Mouse (Mus musculus) myocyte (in vitro differentiated cells): ENCODE data around the gene Uvrag. TPM values are rescaled to one million over a fixed set of nuclear protein-coding genes. Genes with fewer than 3 reads are reported as not detected.
A peak's percentile ranks its signal among the peaks of the same experiment; 100 is the strongest.
"Not testable (repeated sequence)": the region's sequence is repeated elsewhere in the genome, so short reads cannot be mapped to it uniquely, and the experiment has no call there.

Experiments
- H3K27me3 ChIP-seq: one replicate; pipeline ENCODE4 v1.6.1; 2011; ENCODE audit not compliant: control insufficient read depth, insufficient read depth, insufficient read length
- H3K36me3 ChIP-seq: one replicate; pipeline ENCODE4 v1.6.1; 2011; ENCODE audit not compliant: control insufficient read depth, insufficient read depth
- H3K4me2 ChIP-seq: one replicate; pipeline ENCODE4 v1.6.1; 2011; ENCODE audit warnings: low read depth, control low read depth
- H3K4me3 ChIP-seq: one replicate; pipeline ENCODE4 v1.5.1; 2011; ENCODE audit warnings: mild to moderate bottlenecking, control low read depth, moderate library complexity
- H3K79me2 ChIP-seq: one replicate; pipeline ENCODE4 v1.6.1; 2011; ENCODE audit not compliant: control insufficient read depth, insufficient read depth
- H3ac ChIP-seq: one replicate; pipeline ENCODE4 v1.6.1; 2011; ENCODE audit not compliant: control insufficient read depth, insufficient read length
- CEBPB ChIP-seq: IDR thresholded peaks from 2 replicates; pipeline ENCODE4 v1.6.1; 2011; ENCODE audit warnings: mild to moderate bottlenecking, moderate library complexity; ENCODE audit not compliant: poor library complexity, insufficient read depth, severe bottlenecking
- E2F4 ChIP-seq: IDR thresholded peaks from one replicate; pipeline ENCODE4 v1.6.1; 2011; ENCODE audit warnings: mild to moderate bottlenecking, control low read depth, moderate library complexity; ENCODE audit not compliant: insufficient read depth
- MAX ChIP-seq: IDR thresholded peaks from one replicate; pipeline ENCODE4 v1.6.1; 2011; ENCODE audit warnings: low read depth, mild to moderate bottlenecking, control low read depth
- MYOD1 ChIP-seq, 3 experiments: IDR thresholded peaks; one replicate each; pipeline ENCODE4 v1.6.1; 2011; ENCODE audit warnings: control low read depth in 2 of 3, low read depth in 2 of 3, mild to moderate bottlenecking in 2 of 3, moderate library complexity in 1 of 3; ENCODE audit not compliant: insufficient read length in 2 of 3, control insufficient read depth in 1 of 3
- MYOG ChIP-seq, 3 experiments: IDR thresholded peaks; one replicate each; pipeline ENCODE4 v1.6.1; 2011; ENCODE audit warnings: control low read depth in 2 of 3, low read depth in 2 of 3, mild to moderate bottlenecking in 2 of 3; ENCODE audit not compliant: insufficient read length in 2 of 3, control insufficient read depth in 1 of 3, insufficient read depth in 1 of 3
- POLR2A ChIP-seq: IDR thresholded peaks from one replicate; pipeline ENCODE4 v1.6.1; 2011; ENCODE audit warnings: low read depth, mild to moderate bottlenecking, control low read depth, moderate library complexity; ENCODE audit not compliant: insufficient read length
- POLR2AphosphoS2 ChIP-seq: IDR thresholded peaks from one replicate; pipeline ENCODE4 v1.6.1; 2011; ENCODE audit warnings: low read depth, control low read depth; ENCODE audit not compliant: insufficient read length
- REST ChIP-seq: IDR thresholded peaks from one replicate; pipeline ENCODE4 v1.6.1; 2011; ENCODE audit warnings: mild to moderate bottlenecking, control low read depth, moderate library complexity; ENCODE audit not compliant: insufficient read depth, insufficient read length
- SRF ChIP-seq: IDR thresholded peaks from one replicate; pipeline ENCODE4 v1.6.1; 2011; ENCODE audit warnings: low read depth; ENCODE audit not compliant: control insufficient read depth, insufficient read length
- TCF12 ChIP-seq: IDR thresholded peaks from one replicate; pipeline ENCODE4 v1.6.1; 2011; ENCODE audit warnings: mild to moderate bottlenecking, control low read depth; ENCODE audit not compliant: poor library complexity, insufficient read depth, severe bottlenecking
- TCF3 ChIP-seq: IDR thresholded peaks from one replicate; pipeline ENCODE4 v1.6.1; 2011; ENCODE audit warnings: low read depth, control low read depth; ENCODE audit not compliant: insufficient read length
- USF1 ChIP-seq: IDR thresholded peaks from one replicate; pipeline ENCODE4 v1.6.1; 2011; ENCODE audit warnings: low read depth, mild to moderate bottlenecking, control low read depth, moderate library complexity
- polyA plus RNA-seq: library from polyadenylated mRNA; unstranded; fragments of >200 nt; fragmentation: generic; extraction: Trizol; gene quantifications from one replicate; pipeline ENCODE4 v1.2.1, GENCODE M21; 2012; ENCODE audit warnings: missing spikeins

Gene Uvrag
- polyA plus RNA-seq, 1 experiment, result 9.0 TPM

DNA sequence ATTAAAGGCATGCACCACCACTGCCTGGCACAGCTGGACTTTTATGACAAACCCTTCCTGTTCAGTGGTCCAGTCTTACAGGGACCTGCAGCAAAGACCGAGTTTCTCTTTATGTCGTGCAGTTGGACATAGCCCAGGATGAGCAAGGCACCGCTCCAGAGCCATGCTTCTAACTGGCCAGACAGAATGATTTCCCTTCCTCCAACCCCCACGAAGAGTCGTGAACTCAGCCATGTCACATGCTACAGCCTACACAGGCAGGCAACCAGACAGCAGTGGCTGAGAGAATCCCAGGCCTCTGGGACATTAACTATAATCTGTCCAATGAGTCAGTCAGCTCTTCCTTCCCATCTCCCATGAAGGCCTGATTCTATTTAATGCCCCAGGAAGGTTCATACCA is 170.2 kb downstream of the Uvrag start:
- Histone ChIP-seq H3K4me2 (no peak overlapping the region), H3K79me2 (no peaks in the 10 kb centered on the region), H3K4me3 (no peak overlapping the region), H3ac (no peak overlapping the region), H3K36me3 (no peaks in the 10 kb centered on the region), H3K27me3 (no peaks in the 10 kb centered on the region)
- TF ChIP-seq MYOG (IDR thresholded peaks at IDR 0.05; ENCODE audit: control insufficient read depth in 1 of 3, insufficient read depth in 1 of 3, insufficient read length in 2 of 3, low read depth in 2 of 3) (no peak), MAX (no peak), REST (no peak), USF1 (no peak), E2F4 (no peak), POLR2A (no peak), CEBPB (no peak), SRF (no peak)

DNA sequence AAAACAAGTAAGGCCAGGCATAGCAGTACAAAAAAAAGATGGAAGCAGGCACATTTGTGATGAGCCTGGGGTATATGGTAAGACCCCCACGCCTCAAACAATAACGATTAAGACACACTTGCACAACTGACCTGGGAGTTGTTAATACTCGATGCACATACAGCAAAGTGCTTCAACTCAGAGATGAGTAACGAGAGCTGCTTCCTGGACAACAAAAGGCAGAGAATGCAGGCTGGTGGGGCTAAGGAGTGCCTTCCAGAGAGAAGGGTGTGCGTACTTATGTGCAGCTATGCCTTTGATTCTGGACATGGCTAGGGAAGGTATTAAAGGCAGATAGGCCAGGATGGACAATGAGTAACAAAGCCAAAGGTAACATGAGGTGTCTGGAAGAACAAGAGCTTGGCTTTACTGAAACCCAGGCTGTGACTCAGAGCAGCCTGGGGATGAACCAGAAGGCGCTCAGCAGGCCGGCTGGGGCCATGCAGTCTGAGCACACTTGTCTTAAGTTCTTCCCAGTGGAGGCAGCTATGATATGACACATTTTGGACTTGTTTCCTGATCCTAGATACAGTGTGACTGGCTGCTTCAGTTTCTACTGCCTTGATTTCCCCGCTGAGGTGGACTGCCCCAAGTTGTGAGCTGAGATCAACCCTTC is 172.1 kb downstream of the Uvrag start:
- H3K36me3 ChIP-seq, result no peaks in the 10 kb centered on the region
- TF ChIP-seq POLR2A (no peak), MAX (no peak), USF1 (no peak)
- no peaks in the 10 kb centered on the region for H3K27me3 ChIP-seq
- no peak overlapping the region for H3ac ChIP-seq
- H3K4me3 ChIP-seq, result no peak overlapping the region
- no peak overlapping the region for H3K4me2 ChIP-seq
- no peaks in the 10 kb centered on the region for H3K79me2 ChIP-seq

DNA sequence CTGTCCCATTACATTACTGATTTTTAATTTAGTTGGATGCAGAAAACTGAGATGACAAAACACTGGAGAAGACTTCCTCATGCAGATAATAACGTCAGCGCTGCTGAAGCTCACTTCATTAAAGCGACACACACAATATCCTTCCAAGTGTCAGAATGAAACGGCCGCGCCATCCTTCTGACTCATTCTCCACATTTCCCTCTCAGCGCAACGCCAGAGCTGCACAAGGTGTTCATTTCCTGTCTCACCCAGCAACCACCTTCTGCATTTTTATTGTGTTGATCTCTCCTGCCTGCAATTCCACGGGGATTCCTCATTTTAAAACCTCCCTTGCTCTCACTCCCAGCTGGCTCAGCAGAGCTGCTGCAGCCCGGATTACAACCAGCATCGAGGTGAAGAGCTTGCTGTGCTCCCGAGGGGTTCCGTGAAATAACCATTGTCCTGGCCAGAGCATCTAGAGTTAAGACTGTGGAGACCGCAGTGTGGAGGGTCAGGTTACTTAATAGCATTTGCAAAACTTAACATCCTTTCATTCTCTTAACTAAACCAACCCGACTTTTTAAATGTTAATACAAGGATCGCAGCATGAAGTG is 172.8 kb downstream of the Uvrag start:
- Histone ChIP-seq H3K36me3 (no peaks in the 10 kb centered on the region), H3ac (no peak overlapping the region), H3K4me2 (peak overlapping the region; percentile 22), H3K79me2 (no peaks in the 10 kb centered on the region), H3K4me3 (no peak overlapping the region), H3K27me3 (no peaks in the 10 kb centered on the region)
- TF ChIP-seq POLR2A (no peak), TCF12 (no peak), POLR2AphosphoS2 (no peak), TCF3 (no peak), USF1 (no peak), MYOD1 (IDR thresholded peaks at IDR 0.05; ENCODE audit: control insufficient read depth in 1 of 3, insufficient read length in 2 of 3, low read depth in 2 of 3) (no peak), REST (no peak), MYOG (IDR thresholded peaks at IDR 0.05; ENCODE audit: control insufficient read depth in 1 of 3, insufficient read depth in 1 of 3, insufficient read length in 2 of 3, low read depth in 2 of 3) (no peak), SRF (no peak), MAX (no peak), E2F4 (no peak), CEBPB (no peak)

DNA sequence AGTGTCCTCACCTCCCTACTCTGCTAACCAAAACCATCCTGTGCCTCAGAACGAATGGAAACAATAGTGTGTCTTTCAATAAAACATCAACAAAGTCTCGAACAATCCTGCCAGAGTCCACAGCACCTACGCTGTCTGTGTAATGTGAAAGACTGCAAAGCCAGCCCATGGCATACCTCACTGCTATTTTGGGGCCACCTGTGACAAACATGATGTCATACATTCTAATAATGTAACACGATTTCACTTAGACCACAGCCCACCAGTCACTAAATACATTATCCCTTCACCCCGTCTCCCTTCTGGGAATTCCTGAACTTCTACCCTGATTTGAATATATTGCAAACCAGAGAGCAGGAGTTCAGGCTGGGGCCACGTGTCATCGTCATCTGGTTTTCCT is 173.3 kb downstream of the Uvrag start:
- no peaks in the 10 kb centered on the region for H3K79me2 ChIP-seq
- peak overlapping the region; percentile 22 for H3K4me2 ChIP-seq
- TF ChIP-seq TCF3 (no peak), MYOD1 (IDR thresholded peaks at IDR 0.05; ENCODE audit: control insufficient read depth in 1 of 3, insufficient read length in 2 of 3, low read depth in 2 of 3) (no peak), TCF12 (no peak), CEBPB (no peak), REST (no peak), E2F4 (no peak), POLR2A (no peak), USF1 (no peak), POLR2AphosphoS2 (no peak), SRF (no peak), MAX (no peak), MYOG (IDR thresholded peaks at IDR 0.05; ENCODE audit: control insufficient read depth in 1 of 3, insufficient read depth in 1 of 3, insufficient read length in 2 of 3, low read depth in 2 of 3) (no peak)
- H3ac ChIP-seq, result no peak overlapping the region
- H3K4me3 ChIP-seq, result no peak overlapping the region
- H3K27me3 ChIP-seq, result no peaks in the 10 kb centered on the region
- H3K36me3 ChIP-seq, result no peaks in the 10 kb centered on the region

DNA sequence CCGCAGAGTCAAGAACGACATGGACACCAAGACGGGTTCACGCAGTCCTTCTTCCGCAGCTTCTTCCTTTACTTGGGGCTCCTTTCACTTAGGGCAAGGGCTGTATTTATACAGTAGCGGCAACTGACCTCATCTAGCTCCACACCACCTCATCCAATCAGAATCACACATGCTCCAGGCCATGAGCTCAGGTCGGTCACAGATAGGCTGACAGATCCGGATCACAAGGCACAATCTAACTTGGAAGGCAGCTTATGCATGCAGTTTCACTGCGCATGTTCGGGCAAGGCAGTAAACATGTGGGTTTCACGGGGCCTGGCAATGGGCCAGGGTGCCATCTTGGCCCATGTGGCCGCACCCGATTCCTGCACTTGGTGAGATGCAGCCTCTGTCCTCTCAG is 177.4 kb downstream of the Uvrag start:
- H3K36me3 ChIP-seq, H3ac ChIP-seq, H3K4me3 ChIP-seq, H3K27me3 ChIP-seq, H3K79me2 ChIP-seq, H3K4me2 ChIP-seq: not testable (repeated sequence)
